Mouse (Mus musculus) right cerebral cortex, adult 2 months (tissue): ENCODE measurements around the gene Il5.

Experiments
- DNase-seq, 2 experiments: peaks; one replicate each; pipeline ENCODE4 v3.0.0; 2021 to 2022; ENCODE audit warnings: low spot score in 2 of 2

The Il5 gene

DNA sequence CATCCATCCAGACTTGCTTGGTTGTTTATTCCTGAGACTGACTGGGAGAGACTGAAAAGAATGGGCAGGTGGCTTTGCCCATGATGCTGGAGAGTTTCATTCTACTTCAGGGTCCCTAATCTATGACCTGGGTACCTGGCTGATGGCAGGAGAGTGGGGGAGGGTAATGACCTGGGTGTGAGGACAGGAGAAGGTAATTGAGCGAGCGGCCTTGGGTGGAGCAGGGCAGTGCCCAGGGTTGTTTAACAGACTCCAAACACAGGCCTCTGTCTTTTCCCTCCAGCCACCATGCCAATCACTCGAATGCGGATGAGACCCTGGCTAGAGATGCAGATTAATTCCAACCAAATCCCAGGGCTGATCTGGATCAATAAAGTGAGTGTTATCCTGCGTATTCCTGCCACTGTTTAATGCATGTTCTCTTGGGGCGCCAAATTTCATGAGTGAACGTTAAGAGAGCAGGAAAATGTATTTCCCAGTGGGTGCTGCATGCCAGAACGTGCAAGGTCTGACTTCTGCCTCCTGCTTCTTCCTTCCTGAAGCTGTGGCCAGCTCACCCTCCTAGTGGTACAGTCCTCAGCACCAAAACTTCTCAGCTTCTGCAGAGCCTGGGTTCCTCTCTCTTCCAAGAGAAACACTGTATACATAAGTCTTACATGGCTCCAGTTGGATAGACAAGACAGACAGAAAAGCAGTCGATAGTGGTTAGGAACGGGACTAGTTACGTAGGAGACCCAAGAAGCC is 50.6 kb downstream of the Il5 start:
- DNase-seq = no peak

DNA sequence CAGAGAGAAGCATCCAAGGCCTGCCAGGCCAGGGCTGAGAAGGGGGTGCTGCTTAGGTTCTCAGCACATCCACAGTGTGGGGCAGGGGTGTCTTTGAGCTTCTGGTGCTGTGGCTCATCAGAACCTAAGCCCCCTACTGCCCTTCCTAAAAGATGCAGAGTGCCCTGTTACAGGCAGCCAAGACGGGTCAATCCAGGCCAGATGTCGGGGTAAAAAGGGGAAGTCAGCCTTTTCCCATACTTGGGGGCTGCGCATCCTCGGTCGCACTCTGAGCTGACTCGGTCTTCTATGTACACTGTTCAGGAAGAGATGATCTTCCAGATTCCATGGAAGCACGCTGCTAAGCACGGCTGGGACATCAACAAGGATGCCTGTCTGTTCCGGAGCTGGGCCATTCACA is 51.9 kb downstream of the Il5 start:
- DNase-seq = no peak

DNA sequence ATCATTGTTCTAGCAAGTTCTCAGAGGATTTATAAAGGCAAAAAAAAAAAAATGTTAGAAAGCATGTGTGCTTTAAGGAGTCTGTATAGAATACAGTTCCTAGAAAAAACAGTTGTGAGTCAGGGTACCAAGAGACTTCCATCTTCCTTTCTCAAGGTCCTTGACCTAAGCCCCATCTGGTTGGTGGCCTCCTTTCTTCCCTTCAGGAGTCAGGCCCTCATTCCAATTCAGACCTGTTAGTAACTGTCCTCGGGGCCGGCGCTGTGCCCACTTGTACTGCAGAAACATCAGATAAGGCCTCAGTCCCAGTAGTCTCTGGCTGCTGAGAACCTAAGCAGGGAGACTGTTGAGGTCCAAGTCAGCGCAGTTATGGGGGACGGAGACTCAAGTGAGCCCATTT is 52.5 kb downstream of the Il5 start, which contains the start of gene Gm17334:
TSS of gene Gm17334 (minus strand) at position 101 of the 400 bp plus-strand sequence.
- DNase-seq = no peak

DNA sequence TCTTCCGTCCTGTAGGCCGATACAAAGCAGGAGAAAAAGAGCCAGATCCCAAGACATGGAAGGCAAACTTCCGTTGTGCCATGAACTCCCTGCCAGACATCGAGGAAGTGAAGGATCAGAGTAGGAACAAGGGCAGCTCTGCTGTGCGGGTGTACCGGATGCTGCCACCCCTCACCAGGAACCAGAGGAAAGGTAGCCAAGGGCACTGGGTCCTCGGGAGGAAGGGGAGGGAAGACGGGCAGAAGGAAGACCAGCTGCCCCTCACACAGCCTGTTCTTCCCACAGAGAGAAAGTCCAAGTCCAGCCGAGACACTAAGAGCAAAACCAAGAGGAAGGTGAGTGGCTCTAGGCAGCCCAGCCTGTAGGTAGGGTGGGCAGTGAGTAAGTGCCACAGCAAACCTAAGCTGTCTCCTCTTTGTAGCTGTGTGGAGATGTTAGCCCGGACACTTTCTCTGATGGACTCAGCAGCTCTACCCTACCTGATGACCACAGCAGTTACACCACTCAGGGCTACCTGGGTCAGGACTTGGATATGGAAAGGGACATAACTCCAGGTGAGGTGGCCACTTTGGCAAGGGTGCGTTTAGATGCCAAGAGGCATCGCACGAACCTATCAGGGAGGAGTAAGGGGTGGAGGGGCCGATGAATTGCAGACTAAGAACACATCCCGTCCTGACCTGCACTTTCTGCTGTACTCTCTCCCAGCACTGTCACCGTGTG is 53.2 kb downstream of the Il5 start:
- DNase-seq = no peak
